Mouse (Mus musculus) liver, embryonic 14.5 days (tissue): ENCODE measurements around the gene Tubb4a. TPM values are rescaled to one million over a fixed set of nuclear protein-coding genes. Genes with fewer than 3 reads are reported as not detected.
"Not testable (repeated sequence)": the region's sequence is repeated elsewhere in the genome, so short reads cannot be mapped to it uniquely, and the experiment has no call there.

Source experiments
- ATAC-seq: fragments of 200-750 bp; cut with Nextera tagmentation; 2 replicates; pipeline ENCODE4 v1.8.0; 2017; ENCODE audit warnings: moderate number of reproducible peaks, mild to moderate bottlenecking, moderate library complexity; ENCODE audit not compliant: insufficient read depth
- DNase-seq, 3 experiments: peaks; one replicate each; pipeline ENCODE4 v3.0.0-alpha.2; 2012 to 2013; ENCODE audit warnings: low read depth in 3 of 3, low spot score in 3 of 3
- H3K27ac ChIP-seq: fragments of 300-500 bp; sonication (generic); 2 replicates; pipeline ENCODE4 v1.5.1; 2014; ENCODE audit warnings: moderate library complexity, mild to moderate bottlenecking, control low read depth, inconsistent platforms
- H3K27me3 ChIP-seq: fragments of 300-500 bp; sonication (generic); 2 replicates; pipeline ENCODE4 v1.6.1; 2014; ENCODE audit warnings: mild to moderate bottlenecking, low read length, moderate library complexity; ENCODE audit not compliant: control insufficient read depth, insufficient read depth
- H3K36me3 ChIP-seq: fragments of 300-500 bp; sonication (generic); replicated peaks from 2 replicates; pipeline ENCODE4 v1.6.1; 2014; ENCODE audit warnings: low read depth; ENCODE audit not compliant: control insufficient read depth, insufficient read depth
- H3K4me1 ChIP-seq, 2 experiments: fragments of 200-500 bp in 1 of 2; fragments of 300-500 bp in 1 of 2; sonication (generic) in 1 of 2; replicated peaks; 2 replicates each; pipeline ENCODE4 v1.6.1; 2012 to 2014; ENCODE audit warnings: antibody characterized with exemption in 1 of 2, inconsistent platforms in 1 of 2, low read length in 1 of 2; ENCODE audit not compliant: control insufficient read depth in 2 of 2, insufficient read depth in 2 of 2
- H3K4me2 ChIP-seq: fragments of 300-500 bp; sonication (generic); 2 replicates; pipeline ENCODE4 v1.6.1; 2014; ENCODE audit warnings: low read depth, mild to moderate bottlenecking, control low read depth, moderate library complexity
- H3K4me3 ChIP-seq, 2 experiments: fragments of 200-500 bp in 1 of 2; fragments of 300-500 bp in 1 of 2; sonication (generic) in 1 of 2; 2 replicates each; pipeline ENCODE4 v1.5.1; 2012 to 2014; ENCODE audit warnings: low read depth in 2 of 2, low read length in 2 of 2, mild to moderate bottlenecking in 2 of 2, control low read depth in 1 of 2, inconsistent platforms in 1 of 2, moderate library complexity in 1 of 2; ENCODE audit not compliant: insufficient read depth in 1 of 2
- H3K9ac ChIP-seq: fragments of 300-500 bp; sonication (generic); replicated peaks from 2 replicates; pipeline ENCODE4 v1.6.1; 2014; ENCODE audit warnings: mild to moderate bottlenecking, control low read depth, moderate library complexity
- H3K9me3 ChIP-seq: fragments of 300-500 bp; sonication (generic); 2 replicates; pipeline ENCODE4 v1.6.1; 2016; ENCODE audit warnings: low read length, mixed read lengths; ENCODE audit not compliant: control insufficient read depth
- CTCF ChIP-seq: IDR thresholded peaks from 2 replicates; pipeline ENCODE4 v1.5.1; 2016; ENCODE audit warnings: antibody characterized with exemption, low read depth, control low read depth
- EP300 ChIP-seq: IDR thresholded peaks from 2 replicates; pipeline ENCODE4 v1.6.1; 2016; ENCODE audit warnings: antibody characterized with exemption, low read depth
- WGBS: fragments of 180-500 bp; shearing (Covaris S2); extraction: QIAGEN DNeasy Blood & Tissue Kit; methylation state at CpG from one replicate; pipeline ENCODE4 v1.1.7; 2014; ENCODE audit not compliant: insufficient replicate concordance; 5-methylcytosine and 5-hydroxymethylcytosine counted together
- polyA plus RNA-seq, 2 experiments: library from polyadenylated mRNA; depleted of rRNA in 1 of 2; stranded (reverse) in 1 of 2; unstranded in 1 of 2; fragments of >200 nt; fragmentation: Nextera tagmentation in 1 of 2; extraction: Ambion mirVana in 1 of 2; gene quantifications; 2 replicates each; pipeline versions ENCODE4 v1.2.1 to v1.2.3; 2012 to 2014

Gene Tubb4a
- polyA plus RNA-seq, 2 experiments = 0.14 to 0.22 TPM

DNA sequence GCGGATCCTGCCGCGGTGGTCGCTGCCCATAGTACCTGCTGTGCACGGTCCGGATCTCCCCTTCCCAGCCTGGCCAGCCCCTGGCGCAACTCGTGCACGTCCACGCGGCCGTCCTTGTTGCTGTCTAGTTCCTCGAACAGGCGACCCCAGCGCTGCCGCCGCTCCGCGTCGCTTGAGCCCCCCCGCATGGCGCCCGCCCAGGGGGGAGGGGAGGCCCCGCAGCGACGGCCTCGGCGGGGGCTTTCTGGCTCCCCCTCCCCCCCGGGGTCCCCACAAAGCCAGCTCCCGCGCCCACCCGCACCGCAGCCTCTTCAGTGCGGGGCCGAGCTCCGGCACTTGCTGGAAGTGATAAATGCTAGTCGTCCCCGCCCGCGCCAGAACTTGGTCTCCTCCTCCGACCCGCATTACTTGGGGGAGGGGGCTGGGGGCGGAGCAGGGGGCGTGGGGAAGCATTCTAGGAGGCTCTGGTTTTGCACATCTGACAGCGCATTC is 28.1 kb downstream of the Tubb4a start, which contains the start of gene Slc25a23:
Gene Slc25a23 (minus strand): TSS at position 378 of the 492 bp plus-strand sequence.
- DNase-seq (no peak), ATAC-seq (peak; percentile 19; the same call in 1 of the 2 replicates)
- peak within 1 kb of the TSS; percentile 96 for H3K4me2 ChIP-seq
- TF ChIP-seq EP300 = no peak
- TF ChIP-seq CTCF = no peak
- under 1% methylated on average over 36 of the region's 45 CpGs for WGBS
- no peak within 1 kb of the TSS for H3K27ac ChIP-seq
- peaks cover 5 to 6% of the 10 kb centered on the region in 2 experiments; a peak in 3 of 4 replicates for H3K4me1 ChIP-seq
- H3K9me3 ChIP-seq = no peaks in the 10 kb centered on the region
- peak within 1 kb of the TSS; percentile 52 for H3K9ac ChIP-seq
- H3K36me3 ChIP-seq = no peaks in the 10 kb centered on the region
- peak within 1 kb of the TSS; percentile 54 to 63 for H3K4me3 ChIP-seq
- peaks cover 34% of the 10 kb centered on the region for H3K27me3 ChIP-seq

DNA sequence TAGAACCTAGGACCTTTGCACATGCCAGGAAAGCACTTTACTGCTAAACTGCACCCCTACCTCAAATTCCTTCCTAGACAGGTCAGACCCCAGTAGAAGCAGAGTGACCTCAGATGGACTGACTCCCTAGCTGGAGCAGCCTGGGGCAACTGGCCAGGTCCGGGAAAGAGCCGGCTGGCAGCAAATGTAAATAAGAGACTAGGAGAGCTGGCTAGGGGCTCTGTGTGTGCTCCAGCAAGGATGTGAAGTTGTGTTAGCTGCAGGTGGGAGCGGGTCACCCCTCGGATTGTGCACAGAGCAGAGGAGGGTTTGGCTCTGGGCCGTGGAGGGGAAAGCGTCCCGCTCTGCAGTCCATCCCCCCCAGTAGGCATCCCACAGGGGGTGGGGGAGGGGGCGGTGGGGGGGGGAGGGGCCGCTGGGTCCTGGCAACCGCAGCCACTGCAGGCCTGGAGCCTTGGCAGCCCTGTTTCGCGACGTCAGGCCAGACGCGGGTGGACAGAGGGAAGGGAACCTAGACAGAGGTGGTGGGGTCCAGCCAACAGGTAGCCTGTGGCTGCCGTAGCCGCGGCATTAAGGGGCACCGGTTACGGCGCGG is 28.6 kb downstream of the Tubb4a start, which contains the start of gene Crb3:
Gene Crb3 (plus strand): TSS at position 215 of the 595 bp plus-strand sequence.
- H3K27ac ChIP-seq = no peak within 1 kb of the TSS
- no peak for TF ChIP-seq CTCF
- no peak for TF ChIP-seq EP300
- WGBS = 7% methylated on average over 20 of the region's 22 CpGs
- H3K4me1 ChIP-seq = peaks cover 5 to 6% of the 10 kb centered on the region in 2 experiments; a peak in 3 of 4 replicates
- H3K4me2 ChIP-seq = peak within 1 kb of the TSS; percentile 96
- peak within 1 kb of the TSS; percentile 54 to 63 for H3K4me3 ChIP-seq
- peaks cover 34% of the 10 kb centered on the region for H3K27me3 ChIP-seq
- peak within 1 kb of the TSS; percentile 52 for H3K9ac ChIP-seq
- no peak for ATAC-seq
- no peaks in the 10 kb centered on the region for H3K36me3 ChIP-seq
- no peak for DNase-seq
- H3K9me3 ChIP-seq = no peaks in the 10 kb centered on the region

DNA sequence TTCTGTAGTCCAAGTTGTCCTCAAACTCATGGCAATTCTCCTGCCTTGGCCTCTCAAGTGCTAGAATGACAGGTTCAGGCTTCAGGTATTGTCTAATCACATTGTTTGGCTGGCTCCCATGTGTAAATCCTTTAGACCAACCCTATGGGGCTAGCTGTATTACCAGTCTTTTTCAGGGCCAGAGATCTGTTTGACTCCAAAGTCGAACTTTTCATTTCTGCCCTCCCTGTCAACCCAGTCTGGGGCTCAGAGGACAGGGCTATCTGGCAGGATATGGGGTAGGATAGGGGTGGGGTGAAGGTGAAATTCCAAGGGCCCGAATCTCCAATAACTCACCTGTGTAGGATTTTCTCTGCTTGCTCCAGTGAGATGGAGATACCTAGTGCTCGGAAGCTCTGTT is 31.3 kb downstream of the Tubb4a start:
- WGBS = 54% methylated on average over 3 of the region's 3 CpGs
- Histone ChIP-seq H3K9ac (no peak overlapping the region), H3K4me3 (no peak overlapping the region), H3K27me3 (peaks cover 11% of the 10 kb centered on the region), H3K4me2 (no peak overlapping the region), H3K27ac (no peak overlapping the region), H3K36me3 (no peaks in the 10 kb centered on the region), H3K9me3 (no peaks in the 10 kb centered on the region), H3K4me1 (peaks cover 5 to 6% of the 10 kb centered on the region in 2 experiments; a peak in 3 of 4 replicates)
- TF ChIP-seq EP300 = no peak
- no peak for TF ChIP-seq CTCF
- DNase-seq (no peak), ATAC-seq (no peak)

DNA sequence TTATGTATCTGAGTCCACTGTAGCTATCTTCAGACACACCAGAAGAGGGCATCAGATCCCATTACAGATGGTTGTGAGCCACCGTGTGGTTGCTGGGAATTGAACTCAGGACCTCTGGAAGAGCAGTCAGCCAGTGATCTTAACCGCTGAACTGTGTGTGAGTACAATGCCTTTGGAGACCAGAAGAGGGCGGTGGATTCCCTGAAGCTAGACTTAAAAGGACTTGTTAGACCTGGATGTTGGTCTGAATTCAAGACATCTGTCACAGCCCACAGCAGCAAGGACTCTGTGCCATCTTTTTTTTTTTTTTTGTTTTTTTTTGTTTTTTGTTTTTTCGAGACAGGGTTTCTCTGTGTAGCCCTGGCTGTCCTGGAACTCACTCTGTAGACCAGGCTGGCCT is 35.9 kb downstream of the Tubb4a start:
- not testable (repeated sequence) for H3K27me3 ChIP-seq, H3K9me3 ChIP-seq, H3K27ac ChIP-seq, H3K4me1 ChIP-seq, H3K36me3 ChIP-seq, DNase-seq, H3K9ac ChIP-seq, ATAC-seq, H3K4me3 ChIP-seq, H3K4me2 ChIP-seq
- WGBS = 52% methylated on average over 4 of the region's 4 CpGs
- TF ChIP-seq CTCF = peak; percentile 50

DNA sequence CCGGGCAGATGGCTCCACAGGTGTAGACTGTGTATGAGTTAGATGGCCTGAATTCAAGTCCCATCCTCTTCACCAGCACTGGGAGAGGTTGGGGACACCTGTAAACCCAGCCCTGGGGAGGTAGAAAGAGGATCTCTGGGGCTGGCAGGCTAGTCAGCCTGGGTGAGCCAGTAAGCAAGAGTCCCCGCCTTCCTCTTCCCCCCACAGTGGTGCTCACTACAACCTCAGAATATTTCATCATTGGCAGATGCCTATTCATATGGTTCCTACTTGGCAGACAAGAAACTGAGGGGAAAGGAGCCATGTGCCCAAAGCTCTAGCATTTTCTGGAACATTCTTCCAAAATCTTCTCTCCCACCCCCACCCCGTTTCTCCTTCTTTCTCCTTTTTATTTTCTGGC is 38.8 kb downstream of the Tubb4a start:
- ATAC-seq (no peak), DNase-seq (no peak)
- Histone ChIP-seq H3K9ac (no peak overlapping the region), H3K27ac (no peak overlapping the region), H3K4me2 (no peak overlapping the region), H3K27me3 (no peaks in the 10 kb centered on the region), H3K36me3 (no peaks in the 10 kb centered on the region), H3K4me3 (no peak overlapping the region), H3K9me3 (no peaks in the 10 kb centered on the region), H3K4me1 (no peaks in the 10 kb centered on the region)
- WGBS = 70% methylated on average over 3 of the region's 3 CpGs
- TF ChIP-seq EP300 (no peak), CTCF (no peak)
